In genomic region chr11:99321094-99321493, GRCm38 (mm10) we compare ENCODE assay signal across 38 mouse cellular contexts. TPM values are rescaled to one million over a fixed set of nuclear protein-coding genes. Genes with fewer than 3 reads are reported as not detected.
"Had no signal": no experiment of that assay in that cellular context is flagged by ENCODE, and none has a peak within 500 bp of the region (broad histone marks: within the 10 kb centered on the region; RNA-seq: fewer than 3 reads in every experiment).

No protein-coding gene starts in this region.

- H3K27ac ChIP-seq: embryonic facial prominence, embryonic 10.5 days; embryonic facial prominence, embryonic 12.5 days; embryonic facial prominence, embryonic 13.5 days; embryonic facial prominence, embryonic 15.5 days; forebrain, embryonic 10.5 days; forebrain, embryonic 12.5 days; forebrain, embryonic 13.5 days; forebrain, embryonic 15.5 days; gastrocnemius, adult 2 months; heart, adult 2 months had no signal

- H3K4me1 ChIP-seq: embryonic facial prominence, embryonic 10.5 days; embryonic facial prominence, embryonic 12.5 days; embryonic facial prominence, embryonic 13.5 days; forebrain, embryonic 10.5 days; forebrain, embryonic 12.5 days; forebrain, embryonic 15.5 days had no signal

- DNase-seq: cerebellum, adult 8-10 months; cerebellum, adult 9-10 months; cerebellum, adult 9-11 months; cerebellum, postnatal 10 days; cerebellum, postnatal 14 days; cerebellum, postnatal 25 days; cerebellum, postnatal 36 days; embryo, embryonic 11 days; forebrain, postnatal 0 days; gastrocnemius, adult 2 months; gastrocnemius, postnatal 10 days; gastrocnemius, postnatal 14 days; gastrocnemius, postnatal 25 days; gastrocnemius, postnatal 36 days; heart, adult 18-20 months; heart, adult 2 months had no signal

- H3K9ac ChIP-seq: embryonic facial prominence, embryonic 12.5 days; embryonic facial prominence, embryonic 13.5 days; embryonic facial prominence, embryonic 15.5 days; forebrain, embryonic 12.5 days; forebrain, embryonic 13.5 days; forebrain, embryonic 15.5 days; forebrain, postnatal 0 days had no signal

- H3K4me3 ChIP-seq: embryonic facial prominence, embryonic 10.5 days; embryonic facial prominence, embryonic 12.5 days; embryonic facial prominence, embryonic 13.5 days; embryonic facial prominence, embryonic 15.5 days; erythroblast, embryonic 14.5 days; forebrain, embryonic 10.5 days; forebrain, embryonic 12.5 days; forebrain, embryonic 13.5 days; forebrain, embryonic 15.5 days; gastrocnemius, adult 2 months; heart, adult 2 months had no signal

- H3K4me2 ChIP-seq: embryonic facial prominence, embryonic 12.5 days; embryonic facial prominence, embryonic 13.5 days; embryonic facial prominence, embryonic 15.5 days; forebrain, embryonic 12.5 days; forebrain, embryonic 13.5 days; forebrain, embryonic 15.5 days had no signal

- H3K36me3 ChIP-seq: embryonic facial prominence, embryonic 10.5 days; embryonic facial prominence, embryonic 12.5 days; embryonic facial prominence, embryonic 13.5 days; embryonic facial prominence, embryonic 15.5 days; forebrain, embryonic 10.5 days; forebrain, embryonic 12.5 days; forebrain, embryonic 15.5 days had no signal

- H3K27me3 ChIP-seq: embryonic facial prominence, embryonic 12.5 days; embryonic facial prominence, embryonic 13.5 days; embryonic facial prominence, embryonic 15.5 days; forebrain, embryonic 12.5 days; forebrain, embryonic 13.5 days; forebrain, embryonic 15.5 days had no signal

- H3K9me3 ChIP-seq: embryonic facial prominence, embryonic 10.5 days; embryonic facial prominence, embryonic 12.5 days; embryonic facial prominence, embryonic 13.5 days; embryonic facial prominence, embryonic 15.5 days; forebrain, embryonic 10.5 days; forebrain, embryonic 12.5 days; forebrain, embryonic 13.5 days; forebrain, embryonic 15.5 days had no signal

RNA-seq across cellular contexts. Expression of gene Krt25, which starts 1.7 kb away (rescaled TPM):
- total RNA-seq: common myeloid progenitor, adult 5-6 weeks; forebrain, postnatal 0 days; gastrocnemius, adult 2 months; gastrocnemius, adult 8-10 months; gastrocnemius, postnatal 14 days; gastrocnemius, postnatal 25 days; gastrocnemius, postnatal 36 days; granulocyte monocyte progenitor cell, adult 5-6 weeks; heart, adult 18-20 months; heart, adult 2 months; heart, adult 8-10 months had no signal
- polyA plus RNA-seq: embryonic facial prominence, embryonic 10.5 days; embryonic facial prominence, embryonic 11.5 days; embryonic facial prominence, embryonic 12.5 days; erythroblast, embryonic 14.5 days; forebrain, embryonic 10.5 days; forebrain, embryonic 11.5 days; forebrain, embryonic 13.5 days; forebrain, embryonic 16.5 days; gonadal fat pad, adult 2 months; heart, adult 2 months had no signal

RNA-seq across cellular contexts. Expression of gene Krt26, which starts 16.7 kb away (rescaled TPM):
- total RNA-seq: common myeloid progenitor, adult 5-6 weeks; gastrocnemius, adult 18-20 months; gastrocnemius, adult 2 months; gastrocnemius, adult 8-10 months; gastrocnemius, postnatal 10 days; gastrocnemius, postnatal 14 days; gastrocnemius, postnatal 25 days; gastrocnemius, postnatal 36 days; gastrocnemius, postnatal 4 days; granulocyte monocyte progenitor cell, adult 5-6 weeks; heart, adult 18-20 months; heart, adult 2 months; heart, adult 8-10 months had no signal
- polyA plus RNA-seq: embryonic facial prominence, embryonic 12.5 days; embryonic facial prominence, embryonic 13.5 days; erythroblast, embryonic 14.5 days; forebrain, embryonic 10.5 days; forebrain, embryonic 11.5 days; forebrain, embryonic 12.5 days; forebrain, embryonic 14.5 days; forebrain, embryonic 15.5 days; frontal cortex, adult 2 months; gonadal fat pad, adult 2 months; heart, adult 2 months had no signal

RNA-seq across cellular contexts. Expression of gene Krt27, which starts 29.8 kb away (rescaled TPM):
- total RNA-seq: common myeloid progenitor, adult 5-6 weeks; forebrain, postnatal 0 days; gastrocnemius, adult 18-20 months; gastrocnemius, adult 2 months; gastrocnemius, adult 8-10 months; gastrocnemius, postnatal 10 days; gastrocnemius, postnatal 14 days; gastrocnemius, postnatal 25 days; gastrocnemius, postnatal 36 days; granulocyte monocyte progenitor cell, adult 5-6 weeks; heart, adult 18-20 months; heart, adult 2 months; heart, adult 8-10 months had no signal
- polyA plus RNA-seq: cortical plate, adult 2 months; embryonic facial prominence, embryonic 12.5 days; erythroblast, embryonic 14.5 days; forebrain, embryonic 10.5 days; forebrain, embryonic 11.5 days; forebrain, embryonic 12.5 days; forebrain, embryonic 13.5 days; forebrain, embryonic 14.5 days; forebrain, embryonic 15.5 days; forebrain, embryonic 16.5 days; frontal cortex, adult 2 months; gonadal fat pad, adult 2 months; heart, adult 2 months had no signal

RNA-seq across cellular contexts. Expression of gene Krt24, which starts 36.0 kb away (rescaled TPM):
- total RNA-seq: common myeloid progenitor, adult 5-6 weeks; forebrain, postnatal 0 days; gastrocnemius, adult 18-20 months; gastrocnemius, adult 2 months; gastrocnemius, adult 8-10 months; gastrocnemius, postnatal 10 days; gastrocnemius, postnatal 14 days; gastrocnemius, postnatal 25 days; gastrocnemius, postnatal 36 days; gastrocnemius, postnatal 4 days; granulocyte monocyte progenitor cell, adult 5-6 weeks; heart, adult 18-20 months; heart, adult 2 months; heart, adult 8-10 months had no signal
- polyA plus RNA-seq: cortical plate, adult 2 months; embryonic facial prominence, embryonic 10.5 days; erythroblast, embryonic 14.5 days; forebrain, embryonic 10.5 days; forebrain, embryonic 11.5 days; forebrain, embryonic 12.5 days; forebrain, embryonic 13.5 days; forebrain, embryonic 14.5 days; forebrain, embryonic 15.5 days; frontal cortex, adult 2 months; gonadal fat pad, adult 2 months; heart, adult 2 months had no signal

RNA-seq across cellular contexts. Expression of gene Krt28, which starts 53.6 kb away (rescaled TPM):
- total RNA-seq: common myeloid progenitor, adult 5-6 weeks; gastrocnemius, adult 18-20 months; gastrocnemius, adult 2 months; gastrocnemius, adult 8-10 months; gastrocnemius, postnatal 14 days; gastrocnemius, postnatal 25 days; gastrocnemius, postnatal 36 days; gastrocnemius, postnatal 4 days; granulocyte monocyte progenitor cell, adult 5-6 weeks; heart, adult 18-20 months; heart, adult 2 months; heart, adult 8-10 months had no signal
- polyA plus RNA-seq: erythroblast, embryonic 14.5 days; forebrain, embryonic 16.5 days; frontal cortex, adult 2 months; gonadal fat pad, adult 2 months; heart, adult 2 months had no signal
